Comparison of ENCODE assay signal across 13 mouse cellular contexts in the genomic region with DNA sequence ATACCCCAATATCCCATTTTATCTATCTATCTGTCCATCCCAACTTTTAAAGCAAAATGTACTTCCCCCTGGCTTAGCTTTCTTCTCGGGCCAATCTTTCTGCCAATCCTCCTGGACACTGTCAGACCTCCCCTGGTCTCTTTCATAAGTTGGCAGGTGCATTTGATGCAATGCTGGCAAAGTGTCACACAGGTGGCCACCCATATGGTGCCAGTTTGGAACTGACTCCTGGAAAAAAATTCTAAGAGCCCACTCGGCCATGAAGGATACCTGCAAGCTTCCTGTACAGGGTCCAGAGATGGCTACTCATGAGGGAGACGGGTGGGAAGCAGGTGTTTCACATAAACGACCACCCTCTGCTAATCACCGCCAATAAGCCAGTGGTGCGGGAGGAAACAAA.
"Had no signal": no experiment of that assay in that cellular context is flagged by ENCODE, and none has a peak within 500 bp of the region (broad histone marks: within the 10 kb centered on the region; RNA-seq: fewer than 3 reads in every experiment).

No protein-coding gene starts in this region.

- H3K27ac ChIP-seq: kidney, embryonic 15.5 days; limb, embryonic 12.5 days; liver, embryonic 13.5 days; lung, embryonic 15.5 days; midbrain, embryonic 12.5 days; neural tube, embryonic 15.5 days had no signal

- H3K4me3 ChIP-seq: kidney, embryonic 15.5 days; limb, embryonic 12.5 days; liver, embryonic 13.5 days; lung, embryonic 15.5 days; midbrain, embryonic 12.5 days; myocyte; neural tube, embryonic 15.5 days had no signal

- DNase-seq: kidney, postnatal 25 days; liver; liver, embryonic 13.5 days; liver, postnatal 0 days; lung, postnatal 14 days; right cerebral cortex, postnatal 14 days; thymus, postnatal 4 days had no signal
